Mouse (Mus musculus): ENCODE results near the gene Socs3.

Gene Socs3

GRCm38 (mm10) chr11:117952174-117952933 lies 17.5 kb downstream of the Socs3 start:
- DNase-seq = no peak

- DNase-seq = no peak
These were observed 18.5 kb downstream of the Socs3 start for GRCm38 (mm10) chr11:117951391-117951790.

- DNase-seq = peak; percentile 94
These were observed 20.3 kb downstream of the Socs3 start for GRCm38 (mm10) chr11:117949392-117950091.

- DNase-seq = no peak
These were observed 22.8 kb downstream of the Socs3 start for GRCm38 (mm10) chr11:117946996-117947419.

GRCm38 (mm10) chr11:117946195-117946979 lies 23.5 kb downstream of the Socs3 start:
- DNase-seq = no peak

GRCm38 (mm10) chr11:117941848-117942247 lies 28.0 kb downstream of the Socs3 start:
- DNase-seq = no peak

GRCm38 (mm10) chr11:117941325-117941834 lies 28.5 kb downstream of the Socs3 start:
- DNase-seq = no peak

- DNase-seq = no peak
These were observed 29.0 kb downstream of the Socs3 start for GRCm38 (mm10) chr11:117940881-117941280.

- DNase-seq = peak; percentile 93
These were observed 30.0 kb downstream of the Socs3 start for GRCm38 (mm10) chr11:117939741-117940285.

GRCm38 (mm10) chr11:117939004-117939730 lies 30.7 kb downstream of the Socs3 start:
- DNase-seq = no peak

GRCm38 (mm10) chr11:117936202-117936601 lies 33.6 kb downstream of the Socs3 start:
- DNase-seq = no peak

GRCm38 (mm10) chr11:117935616-117936015 lies 34.2 kb downstream of the Socs3 start:
- DNase-seq = no peak

GRCm38 (mm10) chr11:117934576-117935368 lies 35.1 kb downstream of the Socs3 start:
- DNase-seq = no peak

- DNase-seq = peak; percentile 47
These were observed 35.7 kb downstream of the Socs3 start for GRCm38 (mm10) chr11:117934168-117934567.

GRCm38 (mm10) chr11:117932195-117932594 lies 37.7 kb downstream of the Socs3 start:
- DNase-seq = no peak

GRCm38 (mm10) chr11:117931576-117931975 lies 38.3 kb downstream of the Socs3 start:
- DNase-seq = no peak

GRCm38 (mm10) chr11:117930781-117931338 lies 39.0 kb downstream of the Socs3 start:
- peak; percentile 85 for DNase-seq

GRCm38 (mm10) chr11:117925541-117925940 lies 44.3 kb downstream of the Socs3 start:
- DNase-seq = peak; percentile 85

- no peak for DNase-seq
These were observed 45.4 kb downstream of the Socs3 start for GRCm38 (mm10) chr11:117924466-117924865.

GRCm38 (mm10) chr11:117923279-117923678 lies 46.6 kb downstream of the Socs3 start:
- no peak for DNase-seq

GRCm38 (mm10) chr11:117919211-117919610 lies 50.6 kb downstream of the Socs3 start:
- no peak for DNase-seq
